Mouse (Mus musculus): ENCODE data around the gene Cyp4f13.

The Cyp4f13 gene

GRCm38 (mm10) chr17:32947215-32947914 lies at the start of gene Cyp4f13:
Gene Cyp4f13 (minus strand): TSS chr17:32947402.
- peak; percentile 89 for DNase-seq (ENCODE audit: low spot score)

GRCm38 (mm10) chr17:32992699-32993474 lies 45.7 kb upstream of the Cyp4f13 start, which contains the start of gene Zfp952:
Gene Zfp952 (plus strand): TSS chr17:32993129.
- DNase-seq (ENCODE audit: low spot score) = peak; percentile 86

DNA sequence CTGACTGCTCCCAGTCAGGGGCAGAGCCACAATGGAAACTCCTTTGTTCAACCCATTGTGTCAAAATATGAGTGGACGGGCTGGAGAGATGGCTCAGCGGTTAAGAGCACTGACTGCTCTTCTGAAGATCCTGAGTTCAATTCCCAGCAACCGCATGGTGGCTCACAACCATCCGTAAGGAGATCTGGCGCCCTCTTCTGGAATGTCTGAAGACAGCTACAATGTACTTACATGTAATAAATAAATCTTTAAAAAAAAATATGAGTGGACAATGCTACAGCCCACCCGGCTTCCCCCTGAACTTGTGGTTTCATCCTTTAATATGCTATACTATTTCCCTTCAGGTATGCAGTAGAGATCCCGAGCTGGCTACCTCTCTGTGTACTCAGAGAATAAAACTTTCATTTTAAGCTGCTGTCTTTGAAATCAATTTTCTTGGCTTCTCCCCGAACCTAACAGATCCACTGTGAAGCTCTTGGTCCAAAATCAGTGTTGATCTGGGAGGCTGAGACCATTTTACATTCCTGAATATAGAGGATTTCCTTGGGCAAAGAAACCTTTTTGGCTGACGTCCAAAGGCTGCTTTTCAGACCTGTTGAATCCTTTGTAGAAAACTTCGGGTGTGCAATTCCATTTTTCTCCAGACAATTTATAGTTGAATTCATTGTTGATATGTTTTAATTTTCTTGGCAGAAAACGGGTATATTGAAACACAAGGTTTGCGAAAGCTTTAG lies 44.9 kb upstream of the Cyp4f13 start:
- DNase-seq (ENCODE audit: low spot score) = no peak

DNA sequence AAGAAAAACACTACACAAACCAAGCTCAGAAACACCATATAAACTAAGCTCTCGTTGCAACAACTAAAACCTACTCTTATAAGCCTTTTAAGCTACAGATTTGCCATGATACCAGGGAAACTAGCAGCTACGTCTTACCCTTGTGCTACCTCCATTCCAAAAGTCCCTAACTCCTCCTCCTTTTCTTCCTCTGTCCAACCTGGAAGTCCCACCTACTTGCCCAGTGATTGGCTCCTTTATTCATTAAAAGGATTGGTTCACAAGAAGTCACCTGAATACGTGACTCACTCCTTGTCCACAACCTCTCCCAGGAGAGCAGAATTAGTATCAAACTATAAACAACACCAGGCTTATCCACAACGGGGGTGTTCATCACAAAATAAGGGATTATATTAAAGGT lies 39.1 kb upstream of the Cyp4f13 start:
- no peak for DNase-seq (ENCODE audit: low spot score)

- no peak for DNase-seq (ENCODE audit: low spot score)
Observed at GRCm38 (mm10) chr17:32981361-32981760, 34.2 kb upstream of the Cyp4f13 start.

DNA sequence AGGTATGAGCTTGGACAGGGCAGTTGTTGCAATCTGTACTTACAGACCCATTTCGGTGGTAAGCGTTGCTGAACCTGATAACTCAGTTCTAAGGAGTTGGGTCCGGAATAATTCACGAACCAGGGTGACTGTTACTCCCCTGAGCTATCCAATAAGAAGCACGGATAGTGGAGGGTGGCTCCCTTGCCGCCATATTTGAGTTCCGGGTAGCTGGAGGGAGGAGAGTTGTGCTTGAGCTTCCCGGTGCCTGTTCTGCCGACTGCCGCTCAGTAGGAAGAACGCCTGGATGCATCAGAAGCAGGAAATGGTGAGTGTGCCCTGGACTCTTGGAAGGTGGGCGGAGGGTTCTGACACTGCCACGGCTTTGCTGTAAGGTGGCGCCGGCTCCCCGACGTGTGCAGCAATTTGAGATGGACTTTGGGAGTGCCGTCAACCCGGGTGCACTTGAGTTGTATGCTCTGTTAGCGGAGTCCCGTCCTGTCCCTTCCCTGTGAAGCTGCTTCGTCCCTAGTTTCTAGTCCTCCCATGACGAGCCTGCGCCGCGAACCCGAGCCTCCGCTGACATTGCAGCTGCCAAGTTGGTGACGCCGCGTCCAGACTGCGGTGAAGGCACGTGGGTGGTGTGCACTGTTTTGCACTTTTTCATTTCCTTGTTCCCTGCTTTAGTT lies 18.6 kb upstream of the Cyp4f13 start, which contains the start of gene Zfp472:
Zfp472 (plus strand) TSS at position 192 of the 668 bp plus-strand sequence.
- peak; percentile 92 for DNase-seq (ENCODE audit: low spot score)

GRCm38 (mm10) chr17:32965253-32965622 lies 18.0 kb upstream of the Cyp4f13 start:
- no peak for DNase-seq (ENCODE audit: low spot score)

DNA sequence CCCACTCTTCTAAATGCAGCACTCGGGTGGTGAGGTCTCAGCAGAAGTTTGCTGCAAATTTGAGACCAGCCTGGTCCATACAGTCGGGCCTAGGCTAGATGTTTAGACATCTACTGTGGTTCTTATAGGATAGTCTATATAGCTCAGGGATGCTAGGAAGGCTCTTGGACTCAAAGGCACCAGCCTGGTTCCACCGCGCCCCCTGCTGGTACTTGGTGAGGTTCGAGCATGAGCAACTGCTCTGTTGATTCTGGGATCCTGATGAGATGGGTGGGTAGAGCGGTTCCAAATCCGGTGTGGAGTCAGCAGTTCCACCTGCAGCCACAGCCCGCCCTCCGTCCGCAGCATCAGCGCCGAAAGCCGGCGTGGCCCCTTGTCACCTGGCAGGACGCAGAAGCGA lies 4.2 kb upstream of the Cyp4f13 start:
- peak; percentile 22 for DNase-seq (ENCODE audit: low spot score)

DNA sequence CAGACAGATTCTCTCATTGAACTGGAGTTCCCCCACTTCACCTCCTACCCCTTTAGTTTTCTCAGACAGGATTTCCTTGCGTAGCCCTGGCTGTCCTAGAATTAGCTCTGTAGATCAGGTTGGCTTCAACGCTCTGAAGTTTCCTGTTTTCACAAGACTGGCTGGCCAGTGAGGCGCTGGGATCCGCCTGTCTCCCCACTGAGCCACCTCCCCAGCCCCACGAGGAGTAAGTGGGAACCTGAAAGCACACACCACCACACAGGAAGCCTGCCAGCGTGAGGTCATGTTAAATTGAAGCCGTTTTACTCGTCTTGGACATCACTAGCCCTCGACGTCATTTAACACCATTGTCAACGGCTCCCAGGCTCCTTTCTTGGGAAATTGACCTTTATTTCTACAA lies 3.8 kb upstream of the Cyp4f13 start:
- no peak for DNase-seq (ENCODE audit: low spot score)

DNA sequence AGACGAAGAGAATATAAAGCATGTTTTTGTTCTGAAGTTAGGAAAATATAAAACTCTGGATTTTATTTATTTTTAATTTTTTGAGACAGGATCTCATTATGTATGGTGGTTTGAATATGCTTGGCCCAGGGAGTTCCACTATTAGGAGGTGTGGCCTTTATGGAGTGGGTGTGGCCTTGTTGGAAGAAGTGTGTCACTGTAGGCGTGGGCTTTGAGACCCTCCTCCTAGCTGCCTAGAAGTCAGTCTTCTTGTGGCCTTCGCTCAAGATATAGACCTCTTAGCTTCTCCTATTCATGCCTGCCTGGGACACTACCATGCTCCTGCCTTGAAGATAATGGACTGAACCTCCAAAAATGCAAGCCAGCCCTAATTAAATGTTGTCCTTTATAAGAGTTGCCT lies 2.9 kb upstream of the Cyp4f13 start:
- DNase-seq (ENCODE audit: low spot score) = no peak

DNA sequence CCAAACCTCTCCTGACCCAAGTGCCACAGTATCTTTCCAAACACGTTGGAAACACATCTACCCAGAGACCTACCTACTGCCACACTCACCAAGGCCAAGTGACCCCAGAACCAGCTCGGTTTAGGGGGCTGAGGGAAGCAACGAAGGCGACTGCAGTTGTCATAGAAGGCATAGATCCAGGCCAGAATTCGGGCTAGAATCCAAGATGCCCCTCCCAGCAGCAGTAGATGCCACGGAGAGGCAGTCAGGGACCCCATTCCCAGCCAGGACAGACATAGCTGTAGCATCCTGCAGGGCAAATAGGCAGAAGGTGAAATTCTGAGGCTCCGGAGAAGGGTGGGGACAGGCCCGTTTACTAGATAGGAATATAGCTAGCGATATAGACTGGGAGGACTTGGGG lies 486 bp downstream of the Cyp4f13 start:
- DNase-seq (ENCODE audit: low spot score) = no peak

GRCm38 (mm10) chr17:32944402-32945035 lies 2.7 kb downstream of the Cyp4f13 start:
- DNase-seq (ENCODE audit: low spot score) = no peak

DNA sequence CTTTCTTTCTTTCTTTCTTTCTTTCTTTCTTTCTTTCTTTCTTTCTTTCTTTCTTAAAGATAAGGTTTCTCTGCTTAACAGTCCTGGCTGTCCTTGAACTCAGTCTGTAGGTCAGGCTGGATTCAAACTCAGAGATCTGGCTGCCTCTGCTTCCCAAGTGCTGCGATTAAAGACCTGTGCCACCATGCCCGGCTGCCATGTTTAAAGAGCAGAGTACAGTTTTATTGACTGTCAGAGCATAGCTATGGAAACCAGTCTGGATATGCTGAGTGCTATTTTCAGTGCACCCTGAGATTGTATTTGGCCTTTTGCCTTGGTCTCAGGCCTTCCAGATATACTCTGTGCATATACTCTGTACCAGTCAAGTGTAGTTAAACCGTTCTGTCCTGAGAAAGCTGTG lies 3.5 kb downstream of the Cyp4f13 start:
- DNase-seq (ENCODE audit: low spot score) = no peak

- no peak for DNase-seq (ENCODE audit: low spot score)
Observed at GRCm38 (mm10) chr17:32939831-32940230, 7.4 kb downstream of the Cyp4f13 start.

DNA sequence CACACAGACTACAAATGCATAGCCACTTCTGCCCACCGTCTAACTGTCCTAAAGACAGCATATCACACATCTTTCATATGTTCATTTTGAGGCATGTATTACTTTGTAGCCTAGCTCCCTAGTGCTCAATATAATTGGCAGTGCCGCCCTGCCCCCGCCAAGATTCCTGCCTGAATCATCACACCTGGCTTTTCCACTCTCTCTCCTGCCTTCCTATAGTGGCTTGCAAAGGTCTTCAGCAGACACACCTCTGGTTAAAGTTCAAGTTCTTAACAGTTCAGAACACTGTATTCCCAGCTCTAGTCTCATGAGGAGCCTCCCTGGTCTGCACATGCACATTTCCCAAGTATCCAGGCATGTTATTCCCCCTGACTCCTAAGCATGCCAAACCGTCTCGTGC lies 19.4 kb downstream of the Cyp4f13 start:
- no peak for DNase-seq (ENCODE audit: low spot score)

- peak; percentile 83 for DNase-seq (ENCODE audit: low spot score)
Observed at GRCm38 (mm10) chr17:32924658-32925312, 22.4 kb downstream of the Cyp4f13 start.

GRCm38 (mm10) chr17:32923681-32924080 lies 23.5 kb downstream of the Cyp4f13 start:
- DNase-seq (ENCODE audit: low spot score) = no peak

DNA sequence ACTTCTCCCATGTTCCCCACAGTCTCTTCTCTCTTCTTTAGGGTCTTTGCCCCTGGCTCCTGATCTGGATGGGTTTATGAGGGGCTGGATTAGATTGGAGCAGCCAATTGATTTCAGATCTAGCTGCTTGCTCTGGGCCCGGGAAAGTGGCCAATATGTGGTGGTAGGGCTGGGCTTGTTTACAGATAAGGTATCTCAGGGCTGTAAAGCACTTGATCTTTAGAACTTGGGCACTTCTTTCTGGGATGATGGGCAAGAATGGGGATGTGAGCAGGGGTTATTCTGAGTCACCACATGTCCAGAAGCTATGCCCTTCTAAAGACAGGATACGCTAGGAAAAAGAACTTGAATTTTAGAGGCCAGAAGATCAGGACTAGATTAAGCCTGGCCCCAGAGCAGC lies 28.1 kb downstream of the Cyp4f13 start:
- no peak for DNase-seq (ENCODE audit: low spot score)

DNA sequence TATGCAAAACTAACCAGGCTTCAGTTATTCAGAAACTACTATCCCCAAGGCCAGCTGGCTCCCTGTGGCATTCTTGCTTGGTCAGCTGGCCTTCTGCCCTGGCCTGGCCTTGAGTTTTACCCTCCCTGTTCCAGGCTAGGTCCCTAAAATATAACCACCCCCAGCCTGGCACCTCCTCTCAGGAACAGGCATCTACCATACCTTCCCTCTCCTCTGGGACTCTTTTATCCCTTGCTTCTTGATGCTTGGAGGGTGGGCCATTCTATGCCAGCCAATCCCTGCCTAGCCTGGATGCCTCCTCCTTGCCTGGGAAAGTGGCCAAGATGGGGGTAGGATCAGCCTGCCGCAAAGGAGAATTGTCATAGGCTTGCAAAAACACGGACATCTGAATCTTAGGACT lies 30.1 kb downstream of the Cyp4f13 start, which contains the start of gene Cyp4f14:
Cyp4f14 (minus strand) TSS at position 212 of the 400 bp plus-strand sequence.
- no peak for DNase-seq (ENCODE audit: low spot score)

GRCm38 (mm10) chr17:32916075-32916474 lies 31.1 kb downstream of the Cyp4f13 start:
- DNase-seq (ENCODE audit: low spot score) = no peak

DNA sequence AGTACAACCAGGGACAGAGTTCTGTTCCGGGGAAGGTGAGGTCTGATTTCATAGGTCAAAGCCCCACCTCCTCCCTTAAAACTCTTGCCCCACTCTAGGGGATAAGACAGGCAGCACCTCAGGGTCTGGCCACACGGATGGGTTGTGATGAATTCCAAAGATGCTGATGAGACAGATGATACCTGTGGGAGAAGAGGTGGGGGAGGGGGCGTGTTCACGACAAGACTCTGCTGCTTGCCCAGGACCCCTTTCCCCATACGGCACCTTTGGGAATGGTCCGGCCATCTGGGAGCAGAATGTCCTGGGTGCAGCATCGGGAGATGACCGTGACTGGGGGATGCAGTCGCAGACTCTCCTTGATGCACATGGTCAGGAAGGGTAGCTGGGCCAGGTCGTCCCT lies 41.0 kb downstream of the Cyp4f13 start:
- no peak for DNase-seq (ENCODE audit: low spot score)
